8 mouse cellular contexts compared by ENCODE assay signal in the genomic region with DNA sequence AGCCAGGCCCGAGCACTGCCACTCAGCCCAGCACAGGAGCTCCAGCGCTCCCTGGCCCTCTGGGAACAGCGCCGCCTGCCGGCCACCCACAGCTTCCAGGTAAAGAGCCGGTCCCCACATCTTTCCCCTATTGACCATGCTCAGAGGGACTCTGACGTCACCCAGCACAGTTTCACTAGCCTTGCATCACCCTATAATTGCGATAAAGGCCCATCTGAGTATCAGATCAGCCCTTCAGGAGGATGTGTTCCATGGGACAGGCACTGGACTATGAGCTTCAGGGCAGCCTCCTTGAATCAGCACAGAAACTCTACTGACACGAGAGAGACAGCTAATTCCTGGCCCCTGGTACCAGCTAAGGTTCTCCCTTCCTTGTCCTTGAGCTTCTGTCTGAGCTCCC. TPM values are rescaled to one million over a fixed set of nuclear protein-coding genes. Genes with fewer than 3 reads are reported as not detected.
DNase-seq lines count a peak whose midpoint lies in the region; ATAC-seq and TF ChIP-seq lines count a peak whose summit lies in the region.

No protein-coding gene starts in this region.

- no peak overlapping the region for H3K4me2 ChIP-seq in forebrain, embryonic 13.5 days
- H3K4me2 ChIP-seq in forebrain, embryonic 15.5 days (replicated peaks), result no peak overlapping the region
- no peak overlapping the region for H3K4me2 ChIP-seq in kidney, postnatal 0 days (ENCODE audit: low read length)

- ATAC-seq in forebrain, embryonic 13.5 days, result peak; percentile 16; the same call in 1 of the 2 replicates
- no peak for ATAC-seq in forebrain, embryonic 15.5 days (replicated peaks)
- peak; percentile 8 for ATAC-seq in kidney, postnatal 0 days (replicated peaks; ENCODE audit: low FRiP score, low read depth)
- ATAC-seq in megakaryocyte progenitor cell, adult 5-6 weeks (replicated peaks; ENCODE audit: poor library complexity), result peak; percentile 73

- peak; percentile 65 for DNase-seq in right cerebral cortex, adult 18-20 months
- no peak for DNase-seq in right cerebral cortex, postnatal 25 days
- DNase-seq in c-Kit-positive CD71-positive TER-119-positive erythroid progenitor cells, embryonic 14.5 days (ENCODE audit: low spot score), result peak; percentile 56
- DNase-seq in kidney, postnatal 0 days (ENCODE audit: low spot score), result peak; percentile 66
- no peak for DNase-seq in ovary, postnatal 14 days (ENCODE audit: low spot score)

- no peak overlapping the region for H3K4me3 ChIP-seq in forebrain, embryonic 13.5 days
- no peak overlapping the region for H3K4me3 ChIP-seq in forebrain, embryonic 15.5 days
- no peak overlapping the region for H3K4me3 ChIP-seq in kidney, postnatal 0 days (replicated peaks; ENCODE audit: low read depth, low read length)

- H3K27me3 ChIP-seq in forebrain, embryonic 13.5 days, result peaks cover 48% of the 10 kb centered on the region
- peaks cover 35% of the 10 kb centered on the region for H3K27me3 ChIP-seq in forebrain, embryonic 15.5 days
- H3K27me3 ChIP-seq in kidney, postnatal 0 days (ENCODE audit: insufficient read depth, low read length), result no peaks in the 10 kb centered on the region

- 19% methylated on average over 9 of the region's 9 CpGs for WGBS in forebrain, embryonic 13.5 days
- WGBS in forebrain, embryonic 15.5 days, result 20% methylated on average over 9 of the region's 9 CpGs
- WGBS in kidney, postnatal 0 days, result 30% methylated on average over 9 of the region's 9 CpGs

- H3K4me1 ChIP-seq in forebrain, embryonic 13.5 days, result peaks cover 21% of the 10 kb centered on the region
- H3K4me1 ChIP-seq in forebrain, embryonic 15.5 days, result peaks cover 23% of the 10 kb centered on the region
- H3K4me1 ChIP-seq in kidney, postnatal 0 days (replicated peaks; ENCODE audit: insufficient read depth, low read length), result peaks cover 26% of the 10 kb centered on the region

- H3K27ac ChIP-seq in forebrain, embryonic 13.5 days, result no peak overlapping the region
- H3K27ac ChIP-seq in forebrain, embryonic 15.5 days (replicated peaks), result no peak overlapping the region
- H3K27ac ChIP-seq in kidney, postnatal 0 days, result no peak overlapping the region

- H3K9ac ChIP-seq in forebrain, embryonic 13.5 days, result no peak overlapping the region
- H3K9ac ChIP-seq in forebrain, embryonic 15.5 days (replicated peaks), result no peak overlapping the region
- no peak overlapping the region for H3K9ac ChIP-seq in kidney, postnatal 0 days (ENCODE audit: low read depth, low read length)

- H3K36me3 ChIP-seq in forebrain, embryonic 13.5 days (ENCODE audit: poor library complexity, severe bottlenecking), result peaks cover 11% of the 10 kb centered on the region
- peaks cover 8% of the 10 kb centered on the region; the same call in 1 of the 2 replicates for H3K36me3 ChIP-seq in forebrain, embryonic 15.5 days
- 0 out of 2 replicates have a peak, but pooled peaks cover 2% of the 10 kb centered on the region for H3K36me3 ChIP-seq in kidney, postnatal 0 days (ENCODE audit: insufficient read depth, low read length)

- TF ChIP-seq CTCF in kidney, postnatal 0 days (IDR thresholded peaks at IDR 0.05; ENCODE audit: low read depth), result peak; percentile 81

- H3K9me3 ChIP-seq in forebrain, embryonic 13.5 days (replicated peaks), result no peaks in the 10 kb centered on the region
- no peaks in the 10 kb centered on the region for H3K9me3 ChIP-seq in forebrain, embryonic 15.5 days
- no peaks in the 10 kb centered on the region for H3K9me3 ChIP-seq in kidney, postnatal 0 days (replicated peaks; ENCODE audit: low read length)

RNA-seq across cellular contexts. Expression of a gene that starts 3.6 kb away (rescaled TPM):
- polyA plus RNA-seq in forebrain, embryonic 13.5 days (2015; fragmentation: Nextera tagmentation; extraction: Ambion mirVana), result 0.62 and 0.78 TPM in 2 replicates
- polyA plus RNA-seq in forebrain, embryonic 15.5 days (2015; fragmentation: Nextera tagmentation; extraction: Ambion mirVana), result 0.97 and 2.0 TPM in 2 replicates
- polyA plus RNA-seq in kidney, postnatal 0 days (2015; fragmentation: Nextera tagmentation; extraction: Ambion mirVana), result 2.8 and 3.2 TPM in 2 replicates
- total RNA-seq in megakaryocyte progenitor cell, adult 5-6 weeks (2015), result 0.17 and 0.22 TPM in 2 replicates
- total RNA-seq in megakaryocyte progenitor cell, adult 5-6 weeks (2017), result 0.12 and 0.47 TPM in 2 replicates

RNA-seq across cellular contexts. Expression of a gene that starts 12.8 kb away (rescaled TPM):
- 56.0 and 63.2 TPM in 2 replicates for polyA plus RNA-seq in forebrain, embryonic 13.5 days (2015; fragmentation: Nextera tagmentation; extraction: Ambion mirVana)
- polyA plus RNA-seq in forebrain, embryonic 15.5 days (2015; fragmentation: Nextera tagmentation; extraction: Ambion mirVana), result 52.8 and 55.5 TPM in 2 replicates
- polyA plus RNA-seq in kidney, postnatal 0 days (2015; fragmentation: Nextera tagmentation; extraction: Ambion mirVana), result 40.2 and 44.0 TPM in 2 replicates
- 12.8 and 19.7 TPM in 2 replicates for total RNA-seq in megakaryocyte progenitor cell, adult 5-6 weeks (2015)
- 36.6 and 39.8 TPM in 2 replicates for total RNA-seq in megakaryocyte progenitor cell, adult 5-6 weeks (2017)

RNA-seq across cellular contexts. Expression of a gene that starts 14.0 kb away (rescaled TPM):
- polyA plus RNA-seq in forebrain, embryonic 13.5 days (2015; fragmentation: Nextera tagmentation; extraction: Ambion mirVana), result 7.0 and 7.3 TPM in 2 replicates
- 10.3 and 11.1 TPM in 2 replicates for polyA plus RNA-seq in forebrain, embryonic 15.5 days (2015; fragmentation: Nextera tagmentation; extraction: Ambion mirVana)
- polyA plus RNA-seq in kidney, postnatal 0 days (2015; fragmentation: Nextera tagmentation; extraction: Ambion mirVana), result 35.0 and 40.6 TPM in 2 replicates
- 0.20 and 0.30 TPM in 2 replicates for total RNA-seq in megakaryocyte progenitor cell, adult 5-6 weeks (2015)
- total RNA-seq in megakaryocyte progenitor cell, adult 5-6 weeks (2017), result 0.20 and 0.25 TPM in 2 replicates

RNA-seq across cellular contexts. Expression of a gene that starts 15.2 kb away (rescaled TPM):
- polyA plus RNA-seq in forebrain, embryonic 13.5 days (2015; fragmentation: Nextera tagmentation; extraction: Ambion mirVana), result 3.2 and 3.4 TPM in 2 replicates
- 3.3 and 4.0 TPM in 2 replicates for polyA plus RNA-seq in forebrain, embryonic 15.5 days (2015; fragmentation: Nextera tagmentation; extraction: Ambion mirVana)
- 1.1 and 1.3 TPM in 2 replicates for polyA plus RNA-seq in kidney, postnatal 0 days (2015; fragmentation: Nextera tagmentation; extraction: Ambion mirVana)
- 6.1 and 6.4 TPM in 2 replicates for total RNA-seq in megakaryocyte progenitor cell, adult 5-6 weeks (2015)
- total RNA-seq in megakaryocyte progenitor cell, adult 5-6 weeks (2017), result 8.0 and 8.2 TPM in 2 replicates

RNA-seq across cellular contexts. Expression of a gene that starts 15.3 kb away (rescaled TPM):
- polyA plus RNA-seq in forebrain, embryonic 13.5 days (2015; fragmentation: Nextera tagmentation; extraction: Ambion mirVana), result 39.4 and 40.3 TPM in 2 replicates
- polyA plus RNA-seq in forebrain, embryonic 15.5 days (2015; fragmentation: Nextera tagmentation; extraction: Ambion mirVana), result 51.3 and 54.4 TPM in 2 replicates
- 57.1 and 64.2 TPM in 2 replicates for polyA plus RNA-seq in kidney, postnatal 0 days (2015; fragmentation: Nextera tagmentation; extraction: Ambion mirVana)
- 0.99 TPM in 1 of 2 replicates, not detected in the other for total RNA-seq in megakaryocyte progenitor cell, adult 5-6 weeks (2015)
- total RNA-seq in megakaryocyte progenitor cell, adult 5-6 weeks (2017), result 0.75 TPM in 1 of 2 replicates, not detected in the other

Comparison
In these comparisons a context has a peak if more than half of its experiments do, and no peak if none do; other contexts are left out.
1. DNase-seq: peak in right cerebral cortex, adult 18-20 months (single experiment), c-Kit-positive CD71-positive TER-119-positive erythroid progenitor cells, embryonic 14.5 days (single experiment) and kidney, postnatal 0 days (single experiment); none in right cerebral cortex, postnatal 25 days (single experiment) and ovary, postnatal 14 days (single experiment).